Mouse (Mus musculus) lung, adult 2 months (tissue): ENCODE results near the gene Rassf5.

Experiments
- CTCF ChIP-seq: fragments of 200-500 bp; IDR thresholded peaks from 2 replicates; pipeline ENCODE4 v1.5.1; 2011; ENCODE audit warnings: mild to moderate bottlenecking, low read length, control low read depth; ENCODE audit not compliant: insufficient read depth
- POLR2A ChIP-seq: fragments of 200-500 bp; IDR thresholded peaks from 2 replicates; pipeline ENCODE4 v1.6.1; 2011; ENCODE audit warnings: low read depth, mild to moderate bottlenecking, control low read depth, low read length, borderline replicate concordance; ENCODE audit errors: extremely low read depth

DNA sequence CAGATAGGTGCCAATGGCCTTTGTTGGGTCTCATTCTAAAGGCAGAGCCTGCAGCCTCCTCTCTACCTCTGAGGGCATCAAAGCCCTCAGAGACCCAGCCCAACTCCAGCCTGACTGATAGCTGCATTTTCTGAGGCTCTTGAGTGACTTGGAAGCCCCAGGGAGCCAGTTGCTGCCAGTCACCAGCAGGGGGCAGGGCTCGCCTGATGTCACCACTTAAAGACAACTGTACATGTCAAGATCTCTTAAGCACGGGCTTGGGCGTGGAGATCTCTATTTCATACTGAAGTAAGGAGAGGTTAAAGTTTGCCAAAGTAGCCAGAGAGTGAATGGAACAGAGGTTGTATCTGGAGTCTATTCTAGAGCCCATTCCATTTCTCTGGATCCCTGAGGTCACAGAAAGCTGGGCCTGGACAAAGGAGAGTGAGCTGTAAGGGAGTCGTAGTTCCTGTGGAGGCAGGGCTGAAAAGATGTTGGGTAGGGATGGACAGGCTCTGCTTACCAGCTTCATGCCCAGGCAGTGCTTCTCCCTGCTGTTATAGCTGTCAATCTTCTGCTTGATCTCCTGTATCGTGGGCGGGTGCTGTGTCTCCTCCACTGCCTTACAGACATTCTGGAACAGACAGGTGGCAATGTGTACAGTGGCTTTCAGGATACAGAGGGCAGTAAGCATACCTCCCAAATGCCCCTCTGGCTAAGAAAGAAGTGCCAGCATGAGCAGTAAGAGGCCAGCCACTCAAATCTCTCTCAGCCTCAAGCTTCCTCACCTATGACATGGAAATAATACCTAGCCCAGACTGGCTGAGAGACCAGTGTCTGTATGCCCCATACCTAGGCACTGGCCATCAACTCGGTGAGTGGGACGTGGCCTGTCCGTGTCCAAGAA is 63.2 kb downstream of the Rassf5 start:
- TF ChIP-seq POLR2A = no peak
- peak; percentile 86 for TF ChIP-seq CTCF
